ENCODE assay signal across 8 mouse cellular contexts in the genomic region with DNA sequence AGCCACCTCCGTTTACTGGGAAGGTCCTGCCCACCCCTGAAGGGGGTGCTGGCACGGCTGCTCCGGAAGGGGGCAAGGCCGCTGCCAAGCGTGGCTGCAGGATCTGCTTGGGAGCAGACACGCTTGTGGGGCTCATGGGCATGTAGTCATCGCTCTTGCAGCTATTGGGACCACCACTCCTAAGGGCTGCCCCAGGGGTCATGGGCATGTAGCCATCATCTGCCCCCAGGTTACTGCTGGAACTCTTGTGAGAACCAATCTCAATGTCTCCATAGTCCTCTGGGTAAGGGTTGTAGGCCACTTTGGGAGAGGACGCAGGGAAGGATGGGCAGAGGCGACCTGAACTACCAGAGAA. TPM values are rescaled to one million over a fixed set of nuclear protein-coding genes. Genes with fewer than 3 reads are reported as not detected.
DNase-seq lines count a peak whose midpoint lies in the region; ATAC-seq and TF ChIP-seq lines count a peak whose summit lies in the region.

No protein-coding gene starts in this region.

- peak overlapping the region; percentile 95 for H3K9ac ChIP-seq in heart, embryonic 13.5 days
- peak overlapping the region; percentile 97 for H3K9ac ChIP-seq in heart, embryonic 14.5 days (ENCODE audit: low read length)
- peak overlapping the region; percentile 90 for H3K9ac ChIP-seq in liver, postnatal 0 days (replicated peaks)

- no peaks in the 10 kb centered on the region; the same call in none of the 2 replicates for H3K27me3 ChIP-seq in heart, embryonic 13.5 days (replicated peaks)
- 0 out of 2 replicates have a peak, but pooled peaks cover 3% of the 10 kb centered on the region for H3K27me3 ChIP-seq in heart, embryonic 14.5 days (ENCODE audit: control insufficient read depth, insufficient read depth, low read length)
- H3K27me3 ChIP-seq in liver, postnatal 0 days (ENCODE audit: insufficient read depth, low read length): no peaks in the 10 kb centered on the region

- no peak for DNase-seq in heart, postnatal 4 days
- no peak for DNase-seq in liver, postnatal 0 days
- DNase-seq in c-Kit-positive CD71-positive TER-119-positive erythroid progenitor cells, embryonic 14.5 days (ENCODE audit: low spot score): no peak
- no peak for DNase-seq in left cerebral cortex, postnatal 25 days (ENCODE audit: low spot score in 2 of 2)
- DNase-seq in B cell, adult 2 months: no peak

- H3K27ac ChIP-seq in heart, embryonic 13.5 days (replicated peaks): peak overlapping the region; percentile 100; the same call in 1 of the 2 replicates
- H3K27ac ChIP-seq in brown adipose tissue, adult 24 weeks (replicated peaks; ENCODE audit: low read depth, low read length): no peak overlapping the region; the same call in 1 of the 2 replicates
- H3K27ac ChIP-seq in heart, embryonic 14.5 days (replicated peaks in 1 of 2; ENCODE audit: control insufficient read depth in 1 of 2, insufficient read depth in 1 of 2, low read depth in 2 of 2, low read length in 2 of 2): no peak overlapping the region
- peak overlapping the region; percentile 99 for H3K27ac ChIP-seq in liver, postnatal 0 days (ENCODE audit: low read depth)

- peak overlapping the region; percentile 91 for H3K4me2 ChIP-seq in heart, embryonic 13.5 days
- H3K4me2 ChIP-seq in heart, embryonic 14.5 days (ENCODE audit: low read length): peak overlapping the region; percentile 93
- peak overlapping the region; percentile 82 for H3K4me2 ChIP-seq in liver, postnatal 0 days (ENCODE audit: low read depth, low read length)

- H3K4me1 ChIP-seq in heart, embryonic 13.5 days: peaks cover 71% of the 10 kb centered on the region
- H3K4me1 ChIP-seq in brown adipose tissue, adult 24 weeks (ENCODE audit: control insufficient read depth, insufficient read depth, insufficient read length, low read length): peaks cover 25% of the 10 kb centered on the region
- peaks cover 34 to 67% of the 10 kb centered on the region in 2 experiments for H3K4me1 ChIP-seq in heart, embryonic 14.5 days (ENCODE audit: control insufficient read depth in 2 of 2, insufficient read depth in 2 of 2, low read length in 2 of 2)
- H3K4me1 ChIP-seq in liver, postnatal 0 days (ENCODE audit: insufficient read depth): peaks cover 32% of the 10 kb centered on the region

- 78% methylated on average over 9 of the region's 9 CpGs for WGBS in heart, embryonic 13.5 days
- 81% methylated on average over 9 of the region's 9 CpGs for WGBS in heart, embryonic 14.5 days
- WGBS in liver, postnatal 0 days (ENCODE audit: insufficient replicate concordance): 87% methylated on average over 9 of the region's 9 CpGs

- intact Hi-C loops in left cerebral cortex, postnatal 25 days (cut with DNase I): loop anchor here (2.0 to 10.0 kb wide), 6 partner anchors 179 to 569 kb away; no protein-coding TSS in a partner anchor

- H3K36me3 ChIP-seq in heart, embryonic 13.5 days: peaks cover 21% of the 10 kb centered on the region
- peaks cover 17% of the 10 kb centered on the region for H3K36me3 ChIP-seq in heart, embryonic 14.5 days (ENCODE audit: control insufficient read depth, insufficient read depth, low read length)
- H3K36me3 ChIP-seq in liver, postnatal 0 days (replicated peaks; ENCODE audit: insufficient read depth, low read length): peaks cover 26% of the 10 kb centered on the region

- no peak for TF ChIP-seq EP300 in liver, postnatal 0 days (IDR thresholded peaks at IDR 0.05; ENCODE audit: low read depth)

- H3K9me3 ChIP-seq in heart, embryonic 13.5 days: no peaks in the 10 kb centered on the region
- no peaks in the 10 kb centered on the region for H3K9me3 ChIP-seq in heart, embryonic 14.5 days (ENCODE audit: control insufficient read depth, low read length)
- no peaks in the 10 kb centered on the region for H3K9me3 ChIP-seq in liver, postnatal 0 days (ENCODE audit: low read length)

- no peak for TF ChIP-seq CTCF in liver, postnatal 0 days (IDR thresholded peaks at IDR 0.05; ENCODE audit: low read depth)

- peak overlapping the region; percentile 84 for H3K4me3 ChIP-seq in heart, embryonic 13.5 days
- peak overlapping the region; percentile 68 for H3K4me3 ChIP-seq in brown adipose tissue, adult 24 weeks (ENCODE audit: insufficient read depth, low read depth, low read length)
- peak overlapping the region; percentile 68 to 84 for H3K4me3 ChIP-seq in heart, embryonic 14.5 days (ENCODE audit: control insufficient read depth in 1 of 2, insufficient read depth in 1 of 2, low read depth in 1 of 2, low read length in 2 of 2)
- H3K4me3 ChIP-seq in liver, postnatal 0 days (ENCODE audit: low read depth, low read length): peak overlapping the region; percentile 72

- no peak for ATAC-seq in heart, embryonic 13.5 days (ENCODE audit: extremely low read depth, insufficient number of reproducible peaks, low FRiP score, low TSS enrichment)
- ATAC-seq in heart, embryonic 14.5 days (ENCODE audit: insufficient number of reproducible peaks, insufficient read depth, low FRiP score, low read depth): no peak
- no peak for ATAC-seq in liver, postnatal 0 days

RNA-seq across cellular contexts. Expression of a gene that starts 2.0 kb away (rescaled TPM):
- polyA plus RNA-seq in heart, embryonic 13.5 days (2015; fragmentation: Nextera tagmentation; extraction: Ambion mirVana): 3.0 and 3.2 TPM in 2 replicates
- 10 to 100 TPM; 39.5 to 47.6 TPM for total RNA-seq in heart, postnatal 4 days (2021)
- 7.4 and 14.6 TPM in 2 replicates for polyA plus RNA-seq in brown adipose tissue, adult 24 weeks (2012; ENCODE audit: insufficient read depth, insufficient read length, missing spikeins)
- 4.1 and 4.5 TPM in 2 replicates for polyA plus RNA-seq in heart, embryonic 14.5 days (2014; fragmentation: Nextera tagmentation; extraction: Ambion mirVana)
- polyA plus RNA-seq in liver, postnatal 0 days (2015; fragmentation: Nextera tagmentation; extraction: Ambion mirVana): 4.4 and 5.7 TPM in 2 replicates
- total RNA-seq in left cerebral cortex, postnatal 25 days (2021): 10 to 100 TPM; 54.8 to 66.0 TPM

Comparison
In these comparisons a context has a peak if more than half of its experiments do, and no peak if none do; other contexts are left out.
1. H3K27ac ChIP-seq: peak in heart, embryonic 13.5 days (single experiment) and liver, postnatal 0 days (single experiment); none in brown adipose tissue, adult 24 weeks (single experiment) and heart, embryonic 14.5 days (0 of 2).
2. Peak in every context shown above with its lines, with median percentiles within 50 percentile points of each other: H3K4me2 ChIP-seq, H3K4me3 ChIP-seq and H3K9ac ChIP-seq.